Mouse (Mus musculus) stomach, postnatal 0 days (tissue): ENCODE data around the gene Kirrel3. TPM values are rescaled to one million over a fixed set of nuclear protein-coding genes. Genes with fewer than 3 reads are reported as not detected.

Experiments
- ATAC-seq: fragments of 200-750 bp; cut with Nextera tagmentation; 2 replicates; pipeline ENCODE4 v1.8.0; 2017; ENCODE audit not compliant: low FRiP score, low TSS enrichment
- DNase-seq: peaks from one replicate; pipeline ENCODE4 v3.0.0-alpha.2; 2016; ENCODE audit warnings: low spot score
- H3K27ac ChIP-seq: fragments of 300-500 bp; sonication (generic); replicated peaks from 2 replicates; pipeline ENCODE4 v1.5.1; 2014; ENCODE audit warnings: mild to moderate bottlenecking, control low read depth
- H3K27me3 ChIP-seq: fragments of 300-500 bp; sonication (generic); 2 replicates; pipeline ENCODE4 v1.6.1; 2014; ENCODE audit warnings: low read length; ENCODE audit not compliant: control insufficient read depth, insufficient read depth
- H3K36me3 ChIP-seq: fragments of 300-500 bp; sonication (generic); 2 replicates; pipeline ENCODE4 v1.6.1; 2014; ENCODE audit warnings: low read length, mixed read lengths; ENCODE audit not compliant: control insufficient read depth, insufficient read depth
- H3K4me1 ChIP-seq: fragments of 300-500 bp; sonication (generic); replicated peaks from 2 replicates; pipeline ENCODE4 v1.6.1; 2014; ENCODE audit warnings: antibody characterized with exemption; ENCODE audit not compliant: control insufficient read depth, insufficient read depth
- H3K4me2 ChIP-seq: fragments of 300-500 bp; sonication (generic); replicated peaks from 2 replicates; pipeline ENCODE4 v1.6.1; 2014; ENCODE audit warnings: low read depth, mild to moderate bottlenecking, control low read depth, moderate library complexity
- H3K4me3 ChIP-seq: fragments of 300-500 bp; sonication (generic); 2 replicates; pipeline ENCODE4 v1.5.1; 2014; ENCODE audit warnings: low read depth, low read length, control low read depth
- H3K9ac ChIP-seq: fragments of 300-500 bp; sonication (generic); 2 replicates; pipeline ENCODE4 v1.6.1; 2014; ENCODE audit warnings: mild to moderate bottlenecking, low read length, control low read depth, mixed read lengths
- H3K9me3 ChIP-seq: fragments of 300-500 bp; sonication (generic); 2 replicates; pipeline ENCODE4 v1.6.1; 2016; ENCODE audit warnings: low read length; ENCODE audit not compliant: control insufficient read depth
- CTCF ChIP-seq: IDR thresholded peaks from 2 replicates; pipeline ENCODE4 v1.5.1; 2016; ENCODE audit warnings: antibody characterized with exemption, low read depth, mild to moderate bottlenecking, moderate library complexity
- EP300 ChIP-seq: optimal IDR thresholded peaks from 2 replicates; pipeline ENCODE3; 2016; ENCODE audit warnings: antibody characterized with exemption
- WGBS: fragments of 180-500 bp; shearing (Covaris S2); extraction: QIAGEN DNeasy Blood & Tissue Kit; methylation state at CpG from one replicate; pipeline ENCODE4 v1.1.7; 2014; 5-methylcytosine and 5-hydroxymethylcytosine counted together
- polyA plus RNA-seq: library from polyadenylated mRNA; unstranded; fragments of >200 nt; fragmentation: Nextera tagmentation; extraction: Ambion mirVana; gene quantifications from 2 replicates; pipeline ENCODE4 v1.2.1, GENCODE M21; 2015

Kirrel3 gene
- polyA plus RNA-seq, 1 experiment from 2014 or later, result 1.4 TPM

GRCm38 (mm10) chr9:34986156-34986555, 500.5 kb downstream of the Kirrel3 start:
- Histone ChIP-seq H3K9me3 (no peaks in the 10 kb centered on the region), H3K36me3 (no peaks in the 10 kb centered on the region), H3K27ac (no peak overlapping the region), H3K4me1 (no peaks in the 10 kb centered on the region), H3K9ac (no peak overlapping the region), H3K4me3 (no peak overlapping the region), H3K4me2 (no peak overlapping the region), H3K27me3 (no peaks in the 10 kb centered on the region)
- TF ChIP-seq CTCF (no peak), EP300 (no peak)
- ATAC-seq, result no peak
- peak; percentile 24 for DNase-seq

DNA sequence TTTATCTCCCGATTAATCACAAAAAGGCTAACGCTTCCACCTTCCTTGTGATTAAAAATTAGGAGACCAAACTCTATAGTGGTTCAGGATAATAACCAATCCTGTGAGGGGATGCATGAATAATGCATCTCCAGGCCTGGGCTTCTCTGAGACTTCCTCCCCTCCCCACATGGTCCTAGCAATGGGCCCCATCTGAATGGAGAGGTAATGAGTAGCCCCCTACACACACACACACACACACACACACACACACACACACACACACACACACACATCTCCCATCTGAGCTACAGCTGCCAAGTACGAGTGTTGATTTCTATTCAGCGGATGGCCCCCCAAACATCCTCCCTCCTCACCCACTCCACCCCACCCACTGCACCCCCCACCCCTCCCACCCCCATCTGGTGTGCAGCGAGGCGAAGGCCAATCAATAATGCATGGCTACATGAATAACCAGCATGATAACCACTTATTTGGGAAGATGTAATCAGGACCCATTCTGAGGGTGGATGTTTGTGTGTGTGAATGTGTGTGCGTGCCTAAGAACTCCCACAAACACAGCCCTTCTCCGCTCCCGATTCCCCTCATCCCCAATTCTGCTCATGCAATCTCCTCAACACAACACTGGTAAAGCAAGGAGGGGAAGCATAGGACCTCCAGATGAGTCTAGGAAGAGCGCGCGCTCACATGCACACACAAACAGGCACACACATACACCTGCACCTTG, 501.9 kb downstream of the Kirrel3 start:
- Histone ChIP-seq H3K27me3 (no peaks in the 10 kb centered on the region), H3K4me1 (no peaks in the 10 kb centered on the region), H3K9ac (no peak overlapping the region), H3K36me3 (no peaks in the 10 kb centered on the region), H3K9me3 (no peaks in the 10 kb centered on the region), H3K4me3 (no peak overlapping the region), H3K27ac (no peak overlapping the region), H3K4me2 (no peak overlapping the region)
- 91% methylated on average over 12 of the region's 12 CpGs for WGBS
- no peak for ATAC-seq
- TF ChIP-seq CTCF (no peak), EP300 (no peak)
- DNase-seq, result no peak

GRCm38 (mm10) chr9:34988683-34989082, 503.0 kb downstream of the Kirrel3 start:
- TF ChIP-seq EP300 (no peak), CTCF (no peak)
- Histone ChIP-seq H3K27ac (no peak overlapping the region), H3K9me3 (no peaks in the 10 kb centered on the region), H3K9ac (no peak overlapping the region), H3K4me3 (no peak overlapping the region), H3K27me3 (no peaks in the 10 kb centered on the region), H3K4me2 (no peak overlapping the region), H3K4me1 (no peaks in the 10 kb centered on the region), H3K36me3 (no peaks in the 10 kb centered on the region)
- ATAC-seq (no peak), DNase-seq (no peak)
- 87% methylated on average over 3 of the region's 3 CpGs for WGBS

DNA sequence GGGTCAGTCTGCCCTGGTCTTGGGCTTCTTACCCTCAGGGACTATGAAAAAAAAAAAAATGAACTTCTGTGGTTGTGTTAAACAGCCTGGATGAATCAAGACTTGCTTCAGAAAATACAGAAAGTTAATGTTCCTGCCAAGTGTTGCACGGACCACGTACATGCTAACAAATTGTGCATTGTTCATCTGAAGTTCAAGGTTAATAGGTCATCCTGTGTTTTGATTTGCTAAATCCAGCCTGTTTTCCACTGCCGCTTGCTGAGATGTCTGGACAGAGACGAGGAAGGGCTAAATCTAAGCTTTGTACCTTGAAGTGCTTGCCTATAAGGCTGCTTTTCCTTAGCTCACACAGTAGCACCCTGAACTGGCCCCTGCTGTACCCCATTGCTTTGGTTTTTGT, 506.5 kb downstream of the Kirrel3 start:
- DNase-seq (no peak), ATAC-seq (no peak)
- Histone ChIP-seq H3K9me3 (no peaks in the 10 kb centered on the region), H3K27ac (no peak overlapping the region), H3K9ac (no peak overlapping the region), H3K4me1 (peaks cover 3% of the 10 kb centered on the region; the same call in 1 of the 2 replicates), H3K4me2 (no peak overlapping the region), H3K27me3 (no peaks in the 10 kb centered on the region), H3K36me3 (no peaks in the 10 kb centered on the region), H3K4me3 (no peak overlapping the region)
- 28% methylated on average over 4 of the region's 4 CpGs for WGBS
- TF ChIP-seq CTCF (no peak), EP300 (no peak)

- TF ChIP-seq CTCF (no peak), EP300 (no peak)
- Histone ChIP-seq H3K4me1 (peaks cover 3% of the 10 kb centered on the region; the same call in 1 of the 2 replicates), H3K9me3 (no peaks in the 10 kb centered on the region), H3K9ac (no peak overlapping the region), H3K27me3 (no peaks in the 10 kb centered on the region), H3K4me3 (no peak overlapping the region), H3K36me3 (no peaks in the 10 kb centered on the region), H3K27ac (peak overlapping the region; percentile 18; the same call in 1 of the 2 replicates), H3K4me2 (no peak overlapping the region)
- DNase-seq (peak; percentile 64), ATAC-seq (peak; percentile 62)
- 59% methylated on average over 4 of the region's 4 CpGs for WGBS
These were observed 507.9 kb downstream of the Kirrel3 start for GRCm38 (mm10) chr9:34993467-34994211.

DNA sequence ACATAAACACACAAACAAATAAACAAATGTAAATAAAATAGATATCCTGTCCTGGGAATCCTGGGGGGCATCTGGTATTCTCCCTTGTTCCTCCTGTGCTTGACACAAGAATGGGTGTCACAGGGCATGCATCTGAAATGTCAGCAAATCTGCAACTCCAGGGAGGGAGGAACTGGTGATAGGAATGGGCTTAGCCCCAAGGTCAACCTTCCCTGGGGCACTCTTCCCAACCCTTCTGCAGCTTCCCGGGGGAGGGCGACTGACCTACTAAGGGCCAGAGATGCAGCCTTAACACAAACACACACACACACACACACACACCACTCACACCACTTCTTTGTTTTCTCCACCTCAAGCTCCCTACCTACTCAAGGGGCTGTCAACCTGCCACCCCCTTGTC, 509.4 kb downstream of the Kirrel3 start:
- H3K4me3 ChIP-seq, result no peak overlapping the region
- no peaks in the 10 kb centered on the region for H3K27me3 ChIP-seq
- TF ChIP-seq EP300 (no peak), CTCF (no peak)
- no peak overlapping the region for H3K27ac ChIP-seq
- 91% methylated on average over 2 of the region's 2 CpGs for WGBS
- DNase-seq, result no peak
- no peaks in the 10 kb centered on the region for H3K36me3 ChIP-seq
- H3K9ac ChIP-seq, result no peak overlapping the region
- peaks cover 3% of the 10 kb centered on the region; the same call in 1 of the 2 replicates for H3K4me1 ChIP-seq
- no peak overlapping the region for H3K4me2 ChIP-seq
- no peaks in the 10 kb centered on the region for H3K9me3 ChIP-seq
- ATAC-seq, result no peak
